Mouse (Mus musculus) forebrain, embryonic 14.5 days (tissue): ENCODE data around the gene Zfp53. TPM values are rescaled to one million over a fixed set of nuclear protein-coding genes. Genes with fewer than 3 reads are reported as not detected.
"Not testable (repeated sequence)": the region's sequence is repeated elsewhere in the genome, so short reads cannot be mapped to it uniquely, and the experiment has no call there.

Source experiments
- ATAC-seq: fragments of 200-750 bp; cut with Nextera tagmentation; 2 replicates; pipeline ENCODE4 v1.8.0; 2017; ENCODE audit warnings: mild to moderate bottlenecking, moderate library complexity
- DNase-seq: peaks from one replicate; pipeline ENCODE4 v3.0.0-alpha.2; 2015; ENCODE audit warnings: low spot score
- H3K27ac ChIP-seq: fragments of 300-500 bp; sonication (generic); 2 replicates; pipeline ENCODE4 v1.5.1; 2014; ENCODE audit warnings: low read depth, mild to moderate bottlenecking, control low read depth, low read length, moderate library complexity
- H3K27me3 ChIP-seq: fragments of 300-500 bp; sonication (generic); replicated peaks from 2 replicates; pipeline ENCODE4 v1.6.1; 2014; ENCODE audit warnings: low read length, control low read depth, mixed read lengths; ENCODE audit not compliant: control insufficient read depth, insufficient read depth
- H3K36me3 ChIP-seq: fragments of 300-500 bp; sonication (generic); 2 replicates; pipeline ENCODE4 v1.6.1; 2014; ENCODE audit warnings: low read length, control low read depth; ENCODE audit not compliant: control insufficient read depth, insufficient read depth
- H3K4me1 ChIP-seq: fragments of 300-500 bp; sonication (generic); 2 replicates; pipeline ENCODE4 v1.6.1; 2014; ENCODE audit warnings: antibody characterized with exemption, low read length, control low read depth; ENCODE audit not compliant: control insufficient read depth, insufficient read depth
- H3K4me2 ChIP-seq: fragments of 300-500 bp; sonication (generic); 2 replicates; pipeline ENCODE4 v1.6.1; 2014; ENCODE audit warnings: mild to moderate bottlenecking, control low read depth, low read length
- H3K4me3 ChIP-seq: fragments of 300-500 bp; sonication (generic); 2 replicates; pipeline ENCODE4 v1.5.1; 2014; ENCODE audit warnings: low read depth, low read length, control low read depth
- H3K9ac ChIP-seq: fragments of 300-500 bp; sonication (generic); 2 replicates; pipeline ENCODE4 v1.6.1; 2014; ENCODE audit warnings: mild to moderate bottlenecking, low read length, control low read depth, moderate library complexity
- H3K9me3 ChIP-seq: fragments of 300-500 bp; sonication (generic); replicated peaks from 2 replicates; pipeline ENCODE4 v1.6.1; 2016; ENCODE audit warnings: low read length, control low read depth, mixed read lengths; ENCODE audit not compliant: control insufficient read depth
- WGBS: fragments of 180-500 bp; shearing (Covaris S2); extraction: QIAGEN DNeasy Blood & Tissue Kit; methylation state at CpG from one replicate; pipeline ENCODE4 v1.1.7; 2014; 5-methylcytosine and 5-hydroxymethylcytosine counted together
- polyA plus RNA-seq: library from polyadenylated mRNA; unstranded; fragments of >200 nt; fragmentation: Nextera tagmentation; extraction: Ambion mirVana; gene quantifications from 2 replicates; pipeline ENCODE4 v1.2.1, GENCODE M21; 2014

The Zfp53 gene
- polyA plus RNA-seq, 1 experiment from 2014 or later = 9.3 TPM

- H3K4me3 ChIP-seq, H3K4me2 ChIP-seq, ATAC-seq, H3K27me3 ChIP-seq, DNase-seq, H3K36me3 ChIP-seq, H3K27ac ChIP-seq, H3K9ac ChIP-seq, H3K4me1 ChIP-seq, H3K9me3 ChIP-seq: not testable (repeated sequence)
- 100% methylated on average over 1 of the region's 1 CpGs for WGBS
Measured at GRCm38 (mm10) chr17:21475290-21475689, 13.5 kb upstream of the Zfp53 start.

DNA sequence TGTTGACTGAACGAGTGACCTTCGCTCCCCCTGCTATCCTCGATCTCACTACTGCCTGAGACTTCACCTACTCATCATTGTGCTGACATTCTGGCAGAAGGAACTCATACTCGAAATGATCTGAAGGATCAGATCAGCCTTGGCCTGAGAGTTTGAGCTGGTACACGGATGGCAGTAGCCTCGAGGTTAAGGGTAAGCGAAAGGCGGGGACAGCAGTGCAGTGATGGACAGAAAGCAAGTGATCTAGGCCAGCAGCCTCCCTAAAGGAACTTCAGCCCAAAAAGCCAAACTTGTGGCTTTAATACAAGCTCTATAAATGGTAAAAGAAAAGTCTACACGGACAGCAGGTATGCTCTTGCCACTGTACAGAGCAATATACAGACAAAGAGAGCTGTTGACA is 12.4 kb upstream of the Zfp53 start:
- not testable (repeated sequence) for H3K9ac ChIP-seq, DNase-seq, H3K4me2 ChIP-seq, H3K27ac ChIP-seq, H3K4me1 ChIP-seq, H3K36me3 ChIP-seq, ATAC-seq, H3K27me3 ChIP-seq, H3K4me3 ChIP-seq, H3K9me3 ChIP-seq
- WGBS = 91% methylated on average over 4 of the region's 9 CpGs

GRCm38 (mm10) chr17:21478103-21478777 is 10.6 kb upstream of the Zfp53 start:
- not testable (repeated sequence) for H3K27me3 ChIP-seq, H3K4me3 ChIP-seq, H3K4me1 ChIP-seq, H3K9ac ChIP-seq, H3K27ac ChIP-seq, H3K4me2 ChIP-seq, H3K9me3 ChIP-seq, H3K36me3 ChIP-seq, DNase-seq, ATAC-seq
- WGBS = 92% methylated on average over 8 of the region's 10 CpGs

- no peaks in the 10 kb centered on the region for H3K9me3 ChIP-seq
- 23% methylated on average over 8 of the region's 8 CpGs for WGBS
- H3K27me3 ChIP-seq = no peaks in the 10 kb centered on the region
- peak overlapping the region; percentile 79 for H3K4me3 ChIP-seq
- H3K27ac ChIP-seq = no peak overlapping the region
- peaks cover 6% of the 10 kb centered on the region; the same call in 1 of the 2 replicates for H3K4me1 ChIP-seq
- H3K9ac ChIP-seq = peak overlapping the region; percentile 77
- H3K4me2 ChIP-seq = peak overlapping the region; percentile 56
- ATAC-seq = peak; percentile 35; the same call in 1 of the 2 replicates
- no peaks in the 10 kb centered on the region for H3K36me3 ChIP-seq
- peak; percentile 1 for DNase-seq
Measured at GRCm38 (mm10) chr17:21489500-21490001, 753 bp downstream of the Zfp53 start.

DNA sequence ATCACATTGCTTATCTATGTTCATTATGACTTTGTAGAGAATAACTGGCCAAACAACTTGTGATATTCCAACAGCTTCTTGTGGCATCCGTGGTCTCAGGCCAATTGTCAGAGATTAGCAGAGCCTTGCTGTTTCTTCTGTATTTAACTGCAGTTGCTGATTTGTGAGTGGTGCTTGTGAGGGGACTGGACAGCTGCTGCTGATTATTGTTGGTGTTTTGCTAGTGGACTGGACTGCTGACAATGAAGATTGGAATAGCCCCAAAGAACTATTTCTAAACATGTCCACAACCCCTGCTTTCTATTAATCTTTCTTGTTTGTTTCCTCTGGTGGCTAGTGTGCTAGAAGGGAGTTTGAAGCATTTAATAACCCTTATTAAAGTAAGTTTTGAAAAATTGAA is 12.6 kb downstream of the Zfp53 start:
- H3K27me3 ChIP-seq = no peaks in the 10 kb centered on the region
- no peaks in the 10 kb centered on the region for H3K9me3 ChIP-seq
- H3K4me3 ChIP-seq = no peak overlapping the region
- DNase-seq (no peak), ATAC-seq (no peak)
- 82% methylated on average over 1 of the region's 1 CpGs for WGBS
- no peaks in the 10 kb centered on the region for H3K4me1 ChIP-seq
- H3K36me3 ChIP-seq = 0 out of 2 replicates have a peak, but pooled peaks cover 2% of the 10 kb centered on the region
- no peak overlapping the region for H3K4me2 ChIP-seq
- H3K9ac ChIP-seq = no peak overlapping the region
- H3K27ac ChIP-seq = no peak overlapping the region

GRCm38 (mm10) chr17:21504524-21504923 is 15.7 kb downstream of the Zfp53 start:
- 96% methylated on average over 1 of the region's 1 CpGs for WGBS
- Histone ChIP-seq H3K4me3 (no peak overlapping the region), H3K27me3 (no peaks in the 10 kb centered on the region), H3K27ac (no peak overlapping the region), H3K9ac (no peak overlapping the region), H3K9me3 (no peaks in the 10 kb centered on the region), H3K4me1 (no peaks in the 10 kb centered on the region), H3K4me2 (no peak overlapping the region), H3K36me3 (peaks cover 11% of the 10 kb centered on the region)
- DNase-seq (no peak), ATAC-seq (no peak)

DNA sequence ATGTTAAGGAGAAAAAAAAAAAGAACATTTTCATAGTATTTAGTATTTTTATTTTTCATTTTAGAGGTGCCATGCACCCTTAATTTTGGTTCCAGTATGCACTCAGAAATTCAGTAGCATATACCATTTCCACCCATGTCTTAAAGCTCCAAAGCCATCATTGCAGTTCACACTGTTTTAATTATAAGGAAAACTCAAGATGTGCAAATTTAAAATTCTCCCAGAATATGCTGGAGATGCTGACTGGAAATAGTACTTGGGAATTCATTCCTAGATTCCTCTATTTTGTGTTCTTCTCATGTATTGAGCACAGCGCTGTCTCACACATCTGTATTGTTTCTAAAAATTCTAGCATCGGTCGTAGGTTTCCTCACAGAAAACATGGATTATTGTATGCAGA is 17.5 kb downstream of the Zfp53 start:
- Histone ChIP-seq H3K9ac (no peak overlapping the region), H3K27me3 (no peaks in the 10 kb centered on the region), H3K4me3 (no peak overlapping the region), H3K9me3 (no peaks in the 10 kb centered on the region), H3K27ac (no peak overlapping the region), H3K36me3 (peaks cover 17% of the 10 kb centered on the region), H3K4me2 (no peak overlapping the region), H3K4me1 (no peaks in the 10 kb centered on the region)
- DNase-seq (no peak), ATAC-seq (no peak)
- WGBS = 97% methylated on average over 3 of the region's 3 CpGs

DNA sequence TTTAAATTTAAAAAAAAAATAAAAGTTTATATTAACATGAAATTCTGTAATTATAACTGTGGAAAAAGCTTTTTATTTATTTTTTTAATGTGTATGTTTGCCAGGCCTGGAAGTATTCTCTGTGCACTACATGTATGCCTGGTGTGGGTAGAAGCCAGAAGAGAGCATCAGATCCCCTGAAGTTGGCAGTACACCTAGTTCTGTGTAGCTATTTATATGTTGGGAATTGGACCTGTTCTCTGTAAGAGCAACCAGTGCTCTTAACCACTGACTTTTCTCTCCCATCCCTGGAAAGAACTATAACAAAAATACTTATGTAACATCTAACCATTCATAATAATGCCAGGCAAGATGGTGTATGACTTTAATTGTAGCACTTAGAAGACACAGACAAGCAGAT is 21.0 kb downstream of the Zfp53 start:
- H3K27ac ChIP-seq = no peak overlapping the region
- H3K36me3 ChIP-seq = peaks cover 17% of the 10 kb centered on the region
- H3K4me1 ChIP-seq = no peaks in the 10 kb centered on the region
- no peaks in the 10 kb centered on the region for H3K27me3 ChIP-seq
- ATAC-seq (no peak), DNase-seq (no peak)
- H3K4me3 ChIP-seq = no peak overlapping the region
- H3K9me3 ChIP-seq = no peaks in the 10 kb centered on the region
- H3K9ac ChIP-seq = no peak overlapping the region
- no peak overlapping the region for H3K4me2 ChIP-seq

- DNase-seq = peak; percentile 94
- Histone ChIP-seq H3K27me3 (no peaks in the 10 kb centered on the region), H3K4me3 (no peak overlapping the region), H3K9ac (peak overlapping the region; percentile 64), H3K36me3 (0 out of 2 replicates have a peak, but pooled peaks cover 5% of the 10 kb centered on the region), H3K27ac (no peak overlapping the region), H3K4me1 (0 out of 2 replicates have a peak, but pooled peaks cover 3% of the 10 kb centered on the region), H3K4me2 (peak overlapping the region; percentile 79), H3K9me3 (no peaks in the 10 kb centered on the region)
- ATAC-seq = peak; percentile 70
- WGBS = under 1% methylated on average over 8 of the region's 8 CpGs
Measured at GRCm38 (mm10) chr17:21515403-21516105, 26.8 kb downstream of the Zfp53 start.
